ENCODE assay signal across 10 mouse cellular contexts in the genomic region with DNA sequence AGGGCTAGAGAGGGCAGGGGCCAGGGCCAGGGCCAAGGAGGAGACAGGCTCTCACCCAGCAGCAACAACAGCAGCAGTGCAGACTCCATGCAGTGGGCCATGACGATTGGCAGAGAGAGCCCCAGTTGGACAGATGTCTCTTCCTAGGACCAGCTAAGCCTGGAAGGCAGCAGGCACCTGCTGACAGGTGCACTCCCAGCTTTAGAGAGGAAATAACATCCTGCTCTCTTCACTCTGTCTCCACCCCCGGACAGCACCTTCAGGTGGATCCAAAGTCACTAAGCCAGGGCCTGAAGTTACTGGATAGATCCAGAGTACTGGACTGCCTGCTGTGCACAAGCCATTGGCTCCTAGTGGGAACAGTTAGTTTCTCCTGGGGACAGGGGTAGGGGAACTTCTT. TPM values are rescaled to one million over a fixed set of nuclear protein-coding genes. Genes with fewer than 3 reads are reported as not detected.
DNase-seq lines count a peak whose midpoint lies in the region; ATAC-seq and TF ChIP-seq lines count a peak whose summit lies in the region.
"Had no signal": no experiment of that assay in that cellular context is flagged by ENCODE, and none has a peak within 500 bp of the region (broad histone marks: within the 10 kb centered on the region; RNA-seq: fewer than 3 reads in every experiment).

A gene (minus strand): TSS at position 101 of the 400 bp plus-strand sequence.

- H3K27me3 ChIP-seq in kidney, embryonic 14.5 days (ENCODE audit: control insufficient read depth, insufficient read depth, low read length): peaks cover 28% of the 10 kb centered on the region
- H3K27me3 ChIP-seq in embryonic facial prominence, embryonic 15.5 days: peaks cover 24% of the 10 kb centered on the region
- peaks cover 31% of the 10 kb centered on the region for H3K27me3 ChIP-seq in limb, embryonic 11.5 days (ENCODE audit: control insufficient read depth, insufficient read depth, low read length)

- 65% methylated on average over 2 of the region's 2 CpGs for WGBS in kidney, embryonic 14.5 days
- 62% methylated on average over 2 of the region's 2 CpGs for WGBS in embryonic facial prominence, embryonic 15.5 days
- WGBS in limb, embryonic 11.5 days: 77% methylated on average over 2 of the region's 2 CpGs

- H3K4me2 ChIP-seq in kidney, embryonic 14.5 days (replicated peaks; ENCODE audit: low read depth, low read length): peak within 1 kb of the TSS; percentile 99; the same call in 1 of the 2 replicates
- peak within 1 kb of the TSS; percentile 97; the same call in 1 of the 2 replicates for H3K4me2 ChIP-seq in embryonic facial prominence, embryonic 15.5 days (replicated peaks)
- no peak within 1 kb of the TSS for H3K4me2 ChIP-seq in limb, embryonic 11.5 days (ENCODE audit: low read depth, severe bottlenecking)

- H3K4me3 ChIP-seq in kidney, embryonic 14.5 days (ENCODE audit: low read length): no peak within 1 kb of the TSS
- peak within 1 kb of the TSS; percentile 62 for H3K4me3 ChIP-seq in embryonic facial prominence, embryonic 15.5 days (replicated peaks)
- H3K4me3 ChIP-seq in limb, embryonic 11.5 days (ENCODE audit: low read depth, low read length): no peak within 1 kb of the TSS

- DNase-seq in kidney, postnatal 10 days: no peak
- no peak for DNase-seq in brain, embryonic 14.5 days (ENCODE audit: low read depth)
- peak; percentile 19 for DNase-seq in limb, embryonic 11.5 days (ENCODE audit: low spot score)
- DNase-seq in spleen, postnatal 14 days (ENCODE audit: low spot score in 2 of 2): no peak
- no peak for DNase-seq in right cerebral cortex, adult 2 months (ENCODE audit: low spot score in 2 of 2)
- DNase-seq in embryo, embryonic 10.5 days (ENCODE audit: low spot score): no peak
- DNase-seq: adrenal gland, postnatal 10 days; kidney, adult 11 months had no signal

- H3K9ac ChIP-seq in kidney, embryonic 14.5 days (ENCODE audit: low read depth, low read length): no peak within 1 kb of the TSS
- H3K9ac ChIP-seq in embryonic facial prominence, embryonic 15.5 days: no peak within 1 kb of the TSS
- H3K9ac ChIP-seq in limb, embryonic 11.5 days (ENCODE audit: low read length): no peak within 1 kb of the TSS

- no peaks in the 10 kb centered on the region for H3K36me3 ChIP-seq in kidney, embryonic 14.5 days (ENCODE audit: control insufficient read depth, insufficient read depth, low read length)
- no peaks in the 10 kb centered on the region for H3K36me3 ChIP-seq in embryonic facial prominence, embryonic 15.5 days
- H3K36me3 ChIP-seq in limb, embryonic 11.5 days (ENCODE audit: control insufficient read depth, insufficient read depth, low read length): no peaks in the 10 kb centered on the region

- no peak for ATAC-seq in kidney, embryonic 14.5 days (ENCODE audit: low FRiP score, low TSS enrichment)
- no peak for ATAC-seq in embryonic facial prominence, embryonic 15.5 days (ENCODE audit: insufficient number of reproducible peaks, low FRiP score, low TSS enrichment, low read depth)
- ATAC-seq in limb, embryonic 11.5 days (ENCODE audit: insufficient number of reproducible peaks, low FRiP score, low TSS enrichment, low read depth): no peak

- H3K9me3 ChIP-seq in kidney, embryonic 14.5 days (ENCODE audit: control insufficient read depth, low read length): no peaks in the 10 kb centered on the region
- no peaks in the 10 kb centered on the region for H3K9me3 ChIP-seq in embryonic facial prominence, embryonic 15.5 days (replicated peaks)
- no peaks in the 10 kb centered on the region for H3K9me3 ChIP-seq in limb, embryonic 11.5 days (ENCODE audit: control insufficient read depth, low read length)

- TF ChIP-seq POLR2A in brain, embryonic 14.5 days (IDR thresholded peaks at IDR 0.05; ENCODE audit: borderline replicate concordance, extremely low read depth, insufficient read depth, insufficient read length, poor library complexity, severe bottlenecking): no peak

- no peak within 1 kb of the TSS for H3K27ac ChIP-seq in kidney, embryonic 14.5 days (ENCODE audit: low read depth, low read length)
- H3K27ac ChIP-seq in embryonic facial prominence, embryonic 15.5 days (replicated peaks): no peak within 1 kb of the TSS
- no peak within 1 kb of the TSS for H3K27ac ChIP-seq in limb, embryonic 11.5 days (replicated peaks; ENCODE audit: low read depth, low read length)

- H3K4me1 ChIP-seq in kidney, embryonic 14.5 days (ENCODE audit: control insufficient read depth, insufficient read depth, low read length): peaks cover 21% of the 10 kb centered on the region
- H3K4me1 ChIP-seq in embryonic facial prominence, embryonic 15.5 days: peaks cover 26% of the 10 kb centered on the region
- 0 out of 2 replicates have a peak, but pooled peaks cover 8% of the 10 kb centered on the region for H3K4me1 ChIP-seq in limb, embryonic 11.5 days (ENCODE audit: control insufficient read depth, insufficient read depth, low read length)

- TF ChIP-seq CTCF in brain, embryonic 14.5 days (IDR thresholded peaks at IDR 0.05; ENCODE audit: borderline replicate concordance, extremely low read depth, insufficient read depth, insufficient read length): no peak

RNA-seq across cellular contexts. Expression of the gene that starts here (rescaled TPM):
- 17.2 and 17.8 TPM in 2 replicates for polyA plus RNA-seq in kidney, embryonic 14.5 days (2014; fragmentation: Nextera tagmentation; extraction: Ambion mirVana)
- polyA plus RNA-seq in brain, embryonic 14.5 days (2012; rRNA removed): 43.7 and 54.0 TPM in 2 replicates
- 42.6 and 44.0 TPM in 2 replicates for polyA plus RNA-seq in embryonic facial prominence, embryonic 15.5 days (2015; fragmentation: Nextera tagmentation; extraction: Ambion mirVana)
- 10.3 and 10.9 TPM in 2 replicates for polyA plus RNA-seq in limb, embryonic 11.5 days (2014; fragmentation: Nextera tagmentation; extraction: Ambion mirVana)
